Mouse (Mus musculus) thymus, adult 2 months (tissue): ENCODE measurements around the gene Baz2b.

Source experiments
- CTCF ChIP-seq: fragments of 200-500 bp; IDR thresholded peaks from 2 replicates; pipeline ENCODE4 v1.5.1; 2012; ENCODE audit warnings: mild to moderate bottlenecking, control low read depth, low read length, moderate library complexity, borderline replicate concordance; ENCODE audit not compliant: control insufficient read depth, poor library complexity, insufficient read depth; ENCODE audit errors: extremely low read depth
- POLR2A ChIP-seq: fragments of 200-500 bp; IDR thresholded peaks from 2 replicates; pipeline ENCODE4 v1.6.1; 2012; ENCODE audit warnings: mild to moderate bottlenecking, low read length, control low read depth, moderate library complexity; ENCODE audit not compliant: control insufficient read depth, poor library complexity, insufficient read depth; ENCODE audit errors: extremely low read depth

- no peak for TF ChIP-seq POLR2A
- TF ChIP-seq CTCF = no peak
Observed at GRCm38 (mm10) chr2:60172531-60172914, 37.1 kb downstream of the Baz2b start.
